23 mouse cellular contexts compared by ENCODE assay signal in genomic region chrX:152545736-152546135, GRCm38 (mm10). TPM values are rescaled to one million over a fixed set of nuclear protein-coding genes. Genes with fewer than 3 reads are reported as not detected.
"Had no signal": no experiment of that assay in that cellular context is flagged by ENCODE, and none has a peak within 500 bp of the region (broad histone marks: within the 10 kb centered on the region; RNA-seq: fewer than 3 reads in every experiment).

No protein-coding gene starts in this region.

- DNase-seq: kidney, adult 18-20 months; kidney, postnatal 14 days; lung, embryonic 14.5 days; lung, postnatal 10 days; lung, postnatal 4 days; retina, postnatal 1 day; right cerebral cortex, postnatal 14 days; thymus, postnatal 4 days had no signal

- H3K27ac ChIP-seq: kidney, embryonic 15.5 days; left cerebral cortex, adult 2 months; limb, embryonic 10.5 days; liver, embryonic 15.5 days; midbrain, embryonic 12.5 days; neural tube, embryonic 13.5 days; stomach, postnatal 0 days had no signal

- H3K27me3 ChIP-seq: liver, embryonic 15.5 days had no signal

- H3K4me1 ChIP-seq: kidney, embryonic 15.5 days; limb, embryonic 10.5 days; liver, embryonic 15.5 days; midbrain, embryonic 12.5 days; neural tube, embryonic 13.5 days had no signal

- H3K36me3 ChIP-seq: kidney, embryonic 15.5 days; limb, embryonic 10.5 days; liver, embryonic 15.5 days; midbrain, embryonic 12.5 days; neural tube, embryonic 13.5 days had no signal

- H3K9ac ChIP-seq: kidney, embryonic 15.5 days; liver, embryonic 15.5 days; lung, embryonic 14.5 days; midbrain, embryonic 12.5 days; neural tube, embryonic 13.5 days had no signal

- ATAC-seq: midbrain, embryonic 16.5 days had no signal

- H3K4me3 ChIP-seq: kidney, embryonic 15.5 days; left cerebral cortex, adult 2 months; limb, embryonic 10.5 days; liver, embryonic 15.5 days; midbrain, embryonic 12.5 days; neural tube, embryonic 13.5 days had no signal

- H3K9me3 ChIP-seq: kidney, embryonic 15.5 days; limb, embryonic 10.5 days; liver, embryonic 15.5 days; midbrain, embryonic 12.5 days; neural tube, embryonic 13.5 days had no signal

- H3K4me2 ChIP-seq: kidney, embryonic 15.5 days; liver, embryonic 11.5 days; liver, embryonic 15.5 days; lung, embryonic 14.5 days; midbrain, embryonic 12.5 days; neural tube, embryonic 13.5 days had no signal

RNA-seq across cellular contexts. Expression of gene Cldn34a, which starts 17.4 kb away (rescaled TPM):
- total RNA-seq: layer of hippocampus, postnatal 14 days; left cerebral cortex, adult 2 months; left cerebral cortex, postnatal 14 days; megakaryocyte-erythroid progenitor cell, adult 5-6 weeks had no signal
- polyA plus RNA-seq: kidney, embryonic 15.5 days; large intestine, adult 2 months; limb, embryonic 10.5 days; limb, embryonic 14.5 days; liver, embryonic 11.5 days; liver, embryonic 15.5 days; lung, embryonic 14.5 days; midbrain, embryonic 12.5 days; midbrain, embryonic 16.5 days; neural tube, embryonic 13.5 days; small intestine, adult 2 months; stomach, postnatal 0 days had no signal
